Mouse (Mus musculus) cortical plate, adult 2 months (tissue): ENCODE measurements around the gene Fli1. TPM values are rescaled to one million over a fixed set of nuclear protein-coding genes. Genes with fewer than 3 reads are reported as not detected.
A peak's percentile ranks its signal among the peaks of the same experiment; 100 is the strongest.

ENCODE experiments used
- H3K27ac ChIP-seq: fragments of 200-500 bp; 2 replicates; pipeline ENCODE4 v1.5.1; 2012; ENCODE audit warnings: low read length, control low read depth, inconsistent platforms; ENCODE audit not compliant: insufficient read depth
- H3K4me1 ChIP-seq: fragments of 200-500 bp; 2 replicates; pipeline ENCODE4 v1.6.1; 2011; ENCODE audit warnings: low read length; ENCODE audit not compliant: control insufficient read depth, insufficient read depth
- H3K4me3 ChIP-seq: fragments of 200-500 bp; 2 replicates; pipeline ENCODE4 v1.5.1; 2011; ENCODE audit warnings: mild to moderate bottlenecking, low read length, control low read depth; ENCODE audit not compliant: insufficient read depth
- CTCF ChIP-seq: fragments of 200-500 bp; IDR thresholded peaks from 2 replicates; pipeline ENCODE4 v1.5.1; 2011; ENCODE audit warnings: mild to moderate bottlenecking, control low read depth, low read length; ENCODE audit not compliant: insufficient read depth; ENCODE audit errors: extremely low read depth
- POLR2A ChIP-seq: fragments of 200-500 bp; IDR thresholded peaks from 2 replicates; pipeline ENCODE4 v1.6.1; 2011; ENCODE audit warnings: mild to moderate bottlenecking, low read length, control low read depth; ENCODE audit not compliant: insufficient read depth; ENCODE audit errors: extremely low read depth
- polyA plus RNA-seq: library from polyadenylated mRNA; depleted of rRNA; stranded (reverse); fragments of >200 nt; gene quantifications from 2 replicates; pipeline ENCODE4 v1.2.3, GENCODE M21; 2012; rRNA removed

Gene Fli1
- polyA plus RNA-seq, 1 experiment = 3.7 TPM

- Histone ChIP-seq H3K27ac (no peak overlapping the region), H3K4me1 (0 out of 2 replicates have a peak, but pooled peaks cover 2% of the 10 kb centered on the region), H3K4me3 (no peak overlapping the region)
- TF ChIP-seq POLR2A = no peak
- TF ChIP-seq CTCF = no peak
Measured at GRCm38 (mm10) chr9:32394761-32395161, 147.9 kb downstream of the Fli1 start.

GRCm38 (mm10) chr9:32392716-32393115 lies 149.9 kb downstream of the Fli1 start:
- Histone ChIP-seq H3K27ac (no peak overlapping the region), H3K4me1 (0 out of 2 replicates have a peak, but pooled peaks cover 2% of the 10 kb centered on the region), H3K4me3 (no peak overlapping the region)
- no peak for TF ChIP-seq POLR2A

GRCm38 (mm10) chr9:32391701-32392100 lies 151.0 kb downstream of the Fli1 start:
- Histone ChIP-seq H3K27ac (no peak overlapping the region), H3K4me1 (0 out of 2 replicates have a peak, but pooled peaks cover 2% of the 10 kb centered on the region), H3K4me3 (no peak overlapping the region)
- no peak for TF ChIP-seq POLR2A
- TF ChIP-seq CTCF = no peak

GRCm38 (mm10) chr9:32391092-32391491 lies 151.6 kb downstream of the Fli1 start:
- no peak for TF ChIP-seq CTCF
- no peak for TF ChIP-seq POLR2A
- no peak overlapping the region for H3K27ac ChIP-seq
- 0 out of 2 replicates have a peak, but pooled peaks cover 2% of the 10 kb centered on the region for H3K4me1 ChIP-seq
- no peak overlapping the region for H3K4me3 ChIP-seq

GRCm38 (mm10) chr9:32388120-32388519 lies 154.5 kb downstream of the Fli1 start:
- Histone ChIP-seq H3K4me3 (no peak overlapping the region), H3K4me1 (0 out of 2 replicates have a peak, but pooled peaks cover 2% of the 10 kb centered on the region), H3K27ac (no peak overlapping the region)
- TF ChIP-seq POLR2A (no peak), CTCF (peak; percentile 41)

GRCm38 (mm10) chr9:32384906-32385305 lies 157.8 kb downstream of the Fli1 start:
- TF ChIP-seq CTCF (no peak), POLR2A (no peak)

GRCm38 (mm10) chr9:32376863-32377590 lies 165.6 kb downstream of the Fli1 start:
- Histone ChIP-seq H3K27ac (no peak overlapping the region), H3K4me3 (no peak overlapping the region), H3K4me1 (no peaks in the 10 kb centered on the region)
- TF ChIP-seq POLR2A (no peak), CTCF (no peak)

More at GRCm38 (mm10) chr9:32384906-32385305, 157.8 kb downstream of the Fli1 start:
- no peak overlapping the region for H3K4me3 ChIP-seq
- no peak overlapping the region for H3K27ac ChIP-seq
- no peaks in the 10 kb centered on the region for H3K4me1 ChIP-seq

GRCm38 (mm10) chr9:32376031-32376430 lies 166.6 kb downstream of the Fli1 start:
- H3K4me3 ChIP-seq = no peak overlapping the region
- no peak overlapping the region for H3K27ac ChIP-seq
- H3K4me1 ChIP-seq = no peaks in the 10 kb centered on the region
- TF ChIP-seq CTCF (no peak), POLR2A (no peak)

GRCm38 (mm10) chr9:32373656-32374055 lies 169.0 kb downstream of the Fli1 start:
- no peak overlapping the region for H3K4me3 ChIP-seq
- H3K4me1 ChIP-seq = no peaks in the 10 kb centered on the region
- H3K27ac ChIP-seq = no peak overlapping the region
- TF ChIP-seq CTCF = no peak
- no peak for TF ChIP-seq POLR2A

Other genes starting within 250 kb of the Fli1 start
- gene Kcnj5, start 198.5 kb downstream of the Fli1 start, polyA plus RNA-seq = 0.32 and 0.42 TPM in 2 replicates
- gene Kcnj1, start 170.4 kb downstream of the Fli1 start, polyA plus RNA-seq = not detected in 2 replicates
- 7.7 and 8.9 TPM in 2 replicates for gene Ets1, start 93.4 kb upstream of the Fli1 start, polyA plus RNA-seq